Mouse (Mus musculus) spleen, adult 2 months (tissue): Measurements from ENCODE around the gene Stk4.

ENCODE experiments used
- CTCF ChIP-seq: fragments of 200-500 bp; IDR thresholded peaks from 2 replicates; pipeline ENCODE4 v1.5.1; 2011; ENCODE audit warnings: mild to moderate bottlenecking, inconsistent platforms; ENCODE audit not compliant: insufficient read depth, insufficient read length, insufficient replicate concordance; ENCODE audit errors: extremely low read depth
- POLR2A ChIP-seq: fragments of 200-500 bp; IDR thresholded peaks from 2 replicates; pipeline ENCODE4 v1.6.1; 2011; ENCODE audit warnings: low read depth, low read length, inconsistent platforms

GRCm38 (mm10) chr2:164076874-164077425, 6.8 kb downstream of the Stk4 start:
- no peak for TF ChIP-seq CTCF
- no peak for TF ChIP-seq POLR2A
